Mouse (Mus musculus) kidney, postnatal 25 days (tissue): ENCODE measurements around the gene Nrp1.

ENCODE experiments used
- DNase-seq, 2 experiments: peaks; one replicate each; pipeline ENCODE4 v3.0.0; 2021; ENCODE audit warnings: mixed read lengths in 2 of 2

Nrp1 gene

GRCm38 (mm10) chr8:128511732-128512131 is 153.3 kb downstream of the Nrp1 start:
- DNase-seq = no peak

- no peak for DNase-seq
These were observed 158.5 kb downstream of the Nrp1 start for GRCm38 (mm10) chr8:128516846-128517446.

GRCm38 (mm10) chr8:128517546-128518102 is 159.2 kb downstream of the Nrp1 start:
- no peak for DNase-seq

- peak; percentile 18 to 43 for DNase-seq
These were observed 161.0 kb downstream of the Nrp1 start for GRCm38 (mm10) chr8:128519366-128519765.

GRCm38 (mm10) chr8:128523825-128524224 is 165.4 kb downstream of the Nrp1 start:
- peak in 1 of 2 experiments; percentile 28 for DNase-seq

- DNase-seq = no peak
These were observed 167.5 kb downstream of the Nrp1 start for GRCm38 (mm10) chr8:128525912-128526311.

GRCm38 (mm10) chr8:128528591-128529383 is 170.4 kb downstream of the Nrp1 start:
- DNase-seq = no peak

GRCm38 (mm10) chr8:128534442-128534871 is 176.1 kb downstream of the Nrp1 start:
- DNase-seq = no peak

GRCm38 (mm10) chr8:128535685-128536084 is 177.3 kb downstream of the Nrp1 start:
- DNase-seq = no peak

GRCm38 (mm10) chr8:128538378-128538777 is 180.0 kb downstream of the Nrp1 start:
- no peak for DNase-seq

GRCm38 (mm10) chr8:128541355-128542090 is 183.1 kb downstream of the Nrp1 start:
- no peak for DNase-seq

- DNase-seq = no peak
These were observed 185.9 kb downstream of the Nrp1 start for GRCm38 (mm10) chr8:128544128-128544846.

GRCm38 (mm10) chr8:128546287-128546686 is 187.9 kb downstream of the Nrp1 start:
- DNase-seq = no peak

- no peak for DNase-seq
These were observed 189.0 kb downstream of the Nrp1 start for GRCm38 (mm10) chr8:128547361-128547760.

GRCm38 (mm10) chr8:128549738-128550137 is 191.3 kb downstream of the Nrp1 start:
- no peak for DNase-seq

GRCm38 (mm10) chr8:128551421-128552139 is 193.2 kb downstream of the Nrp1 start:
- DNase-seq = peak; percentile 68 to 80
